Mouse (Mus musculus) stomach, postnatal 0 days (tissue): ENCODE data around the gene Ubox5.

ENCODE experiments used
- CTCF ChIP-seq: IDR thresholded peaks from 2 replicates; pipeline ENCODE4 v1.5.1; 2016; ENCODE audit warnings: antibody characterized with exemption, low read depth, mild to moderate bottlenecking, moderate library complexity
- EP300 ChIP-seq: optimal IDR thresholded peaks from 2 replicates; pipeline ENCODE3; 2016; ENCODE audit warnings: antibody characterized with exemption

- TF ChIP-seq CTCF (no peak), EP300 (no peak)
These were observed 72.4 kb downstream of the Ubox5 start for GRCm38 (mm10) chr2:130557462-130557861.
